Mouse (Mus musculus): ENCODE data around the gene Cux2. TPM values are rescaled to one million over a fixed set of nuclear protein-coding genes. Genes with fewer than 3 reads are reported as not detected.

Cux2 gene
- polyA plus RNA-seq, 1 experiment from 2014 or later, result 3.1 TPM

- no peak overlapping the region for H3K27ac ChIP-seq (ENCODE audit: low read length)
- no peaks in the 10 kb centered on the region for H3K27me3 ChIP-seq (ENCODE audit: control insufficient read depth, insufficient read depth, low read depth, low read length)
- no peaks in the 10 kb centered on the region for H3K9me3 ChIP-seq (replicated peaks; ENCODE audit: control insufficient read depth, low read length)
- H3K4me2 ChIP-seq (ENCODE audit: low read depth, low read length), result no peak overlapping the region
- H3K9ac ChIP-seq (ENCODE audit: low read depth, low read length), result no peak overlapping the region
- 59% methylated on average over 5 of the region's 5 CpGs for WGBS (ENCODE audit: insufficient replicate concordance)
- H3K4me3 ChIP-seq (ENCODE audit: low read depth, low read length), result no peak overlapping the region
- ATAC-seq (ENCODE audit: low read depth), result no peak
- peaks cover 25% of the 10 kb centered on the region for H3K36me3 ChIP-seq (ENCODE audit: control insufficient read depth, insufficient read depth)
- peaks cover 11% of the 10 kb centered on the region for H3K4me1 ChIP-seq (ENCODE audit: control insufficient read depth, low read depth, low read length)
Measured at GRCm38 (mm10) chr5:121821116-121821515, 228.8 kb downstream of the Cux2 start.

GRCm38 (mm10) chr5:121820657-121821056 is 229.2 kb downstream of the Cux2 start:
- H3K9ac ChIP-seq (ENCODE audit: low read depth, low read length), result no peak overlapping the region
- no peak for ATAC-seq (ENCODE audit: low read depth)
- peaks cover 25% of the 10 kb centered on the region for H3K36me3 ChIP-seq (ENCODE audit: control insufficient read depth, insufficient read depth)
- 54% methylated on average over 3 of the region's 3 CpGs for WGBS (ENCODE audit: insufficient replicate concordance)
- peaks cover 11% of the 10 kb centered on the region for H3K4me1 ChIP-seq (ENCODE audit: control insufficient read depth, low read depth, low read length)
- no peak overlapping the region for H3K4me2 ChIP-seq (ENCODE audit: low read depth, low read length)
- H3K27me3 ChIP-seq (ENCODE audit: control insufficient read depth, insufficient read depth, low read depth, low read length), result no peaks in the 10 kb centered on the region
- no peaks in the 10 kb centered on the region for H3K9me3 ChIP-seq (replicated peaks; ENCODE audit: control insufficient read depth, low read length)
- no peak overlapping the region for H3K4me3 ChIP-seq (ENCODE audit: low read depth, low read length)
- H3K27ac ChIP-seq (ENCODE audit: low read length), result no peak overlapping the region

DNA sequence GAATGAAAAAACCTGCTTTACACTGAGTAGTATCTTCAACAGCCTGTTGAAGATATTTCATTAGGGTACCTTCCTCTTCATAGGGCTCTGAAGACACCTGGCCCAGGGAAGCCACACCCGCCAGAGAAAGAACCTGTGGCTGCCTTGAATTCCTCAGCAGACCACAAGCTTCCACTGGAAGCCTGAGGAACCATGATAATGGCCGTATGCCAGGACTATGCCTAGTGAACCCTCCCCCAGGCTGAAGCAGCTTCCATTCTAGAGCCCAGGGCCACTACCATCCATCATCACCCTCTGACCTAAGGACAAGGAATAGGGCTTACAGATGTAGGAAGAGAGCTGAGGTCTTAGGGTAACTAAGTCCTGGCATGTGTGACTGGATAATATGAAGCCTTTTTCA is 229.7 kb downstream of the Cux2 start:
- WGBS (ENCODE audit: insufficient replicate concordance), result 51% methylated on average over 2 of the region's 2 CpGs
- no peaks in the 10 kb centered on the region for H3K27me3 ChIP-seq (ENCODE audit: control insufficient read depth, insufficient read depth, low read depth, low read length)
- ATAC-seq (ENCODE audit: low read depth), result no peak
- no peak overlapping the region for H3K4me3 ChIP-seq (ENCODE audit: low read depth, low read length)
- no peak overlapping the region for H3K27ac ChIP-seq (ENCODE audit: low read length)
- no peak overlapping the region for H3K9ac ChIP-seq (ENCODE audit: low read depth, low read length)
- H3K9me3 ChIP-seq (replicated peaks; ENCODE audit: control insufficient read depth, low read length), result no peaks in the 10 kb centered on the region
- H3K4me2 ChIP-seq (ENCODE audit: low read depth, low read length), result no peak overlapping the region
- peaks cover 11% of the 10 kb centered on the region for H3K4me1 ChIP-seq (ENCODE audit: control insufficient read depth, low read depth, low read length)
- peaks cover 25% of the 10 kb centered on the region for H3K36me3 ChIP-seq (ENCODE audit: control insufficient read depth, insufficient read depth)

DNA sequence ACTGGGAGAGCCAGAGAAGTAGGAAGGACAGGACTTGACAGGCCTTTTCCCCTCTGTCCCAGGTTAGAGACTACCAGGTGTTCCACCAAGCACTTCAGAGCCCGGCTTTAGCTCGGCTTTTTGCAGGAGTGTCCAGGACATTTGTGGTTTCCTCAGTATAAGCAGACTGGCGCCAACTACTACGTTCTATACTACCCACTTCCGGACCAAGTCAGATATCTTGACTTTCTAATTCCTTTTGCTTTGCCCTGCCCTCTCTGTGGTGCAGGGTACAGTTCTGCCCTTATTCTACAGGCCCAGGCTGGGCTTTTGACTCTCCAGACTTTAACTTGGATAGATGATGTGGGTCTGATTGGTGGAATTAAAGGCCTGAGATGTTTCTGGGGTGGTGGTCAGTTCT is 230.3 kb downstream of the Cux2 start:
- H3K9me3 ChIP-seq (replicated peaks; ENCODE audit: control insufficient read depth, low read length), result no peaks in the 10 kb centered on the region
- no peak overlapping the region for H3K9ac ChIP-seq (ENCODE audit: low read depth, low read length)
- peaks cover 25% of the 10 kb centered on the region for H3K36me3 ChIP-seq (ENCODE audit: control insufficient read depth, insufficient read depth)
- no peak overlapping the region for H3K4me3 ChIP-seq (ENCODE audit: low read depth, low read length)
- H3K27me3 ChIP-seq (ENCODE audit: control insufficient read depth, insufficient read depth, low read depth, low read length), result no peaks in the 10 kb centered on the region
- ATAC-seq (ENCODE audit: low read depth), result no peak
- WGBS (ENCODE audit: insufficient replicate concordance), result 30% methylated on average over 5 of the region's 5 CpGs
- H3K4me1 ChIP-seq (ENCODE audit: control insufficient read depth, low read depth, low read length), result peaks cover 10% of the 10 kb centered on the region
- no peak overlapping the region for H3K4me2 ChIP-seq (ENCODE audit: low read depth, low read length)
- no peak overlapping the region for H3K27ac ChIP-seq (ENCODE audit: low read length)

- H3K4me3 ChIP-seq (ENCODE audit: low read depth, low read length), result no peak overlapping the region
- ATAC-seq (ENCODE audit: low read depth), result no peak
- no peak overlapping the region for H3K9ac ChIP-seq (ENCODE audit: low read depth, low read length)
- H3K9me3 ChIP-seq (replicated peaks; ENCODE audit: control insufficient read depth, low read length), result no peaks in the 10 kb centered on the region
- 74% methylated on average over 4 of the region's 4 CpGs for WGBS (ENCODE audit: insufficient replicate concordance)
- H3K36me3 ChIP-seq (ENCODE audit: control insufficient read depth, insufficient read depth), result peaks cover 25% of the 10 kb centered on the region
- H3K4me2 ChIP-seq (ENCODE audit: low read depth, low read length), result no peak overlapping the region
- no peak overlapping the region for H3K27ac ChIP-seq (ENCODE audit: low read length)
- peaks cover 5% of the 10 kb centered on the region for H3K4me1 ChIP-seq (ENCODE audit: control insufficient read depth, low read depth, low read length)
- no peaks in the 10 kb centered on the region for H3K27me3 ChIP-seq (ENCODE audit: control insufficient read depth, insufficient read depth, low read depth, low read length)
Measured at GRCm38 (mm10) chr5:121818862-121819261, 231.0 kb downstream of the Cux2 start.

DNA sequence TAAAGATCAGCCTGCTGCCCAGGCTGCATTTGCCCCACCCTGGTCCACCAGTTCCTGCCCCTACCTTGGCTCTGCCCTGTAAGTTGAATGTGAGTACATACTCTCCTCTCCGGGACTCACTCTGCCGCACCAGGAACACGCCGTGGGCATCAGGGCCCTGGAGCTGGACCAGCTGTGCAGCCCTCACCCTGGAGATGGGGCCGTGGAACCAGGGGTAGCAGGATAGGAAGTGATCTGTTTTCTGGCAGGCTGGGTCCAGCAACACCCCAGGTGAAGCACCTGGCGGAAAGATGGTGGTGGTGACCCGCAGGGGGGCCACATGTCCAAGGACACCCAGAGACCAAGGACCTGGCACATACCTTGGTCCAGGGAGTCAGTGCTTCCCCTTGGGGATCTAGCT is 231.5 kb downstream of the Cux2 start:
- 91% methylated on average over 7 of the region's 7 CpGs for WGBS (ENCODE audit: insufficient replicate concordance)
- Histone ChIP-seq H3K36me3 (ENCODE audit: control insufficient read depth, insufficient read depth) (peaks cover 25% of the 10 kb centered on the region), H3K9ac (ENCODE audit: low read depth, low read length) (no peak overlapping the region), H3K4me2 (ENCODE audit: low read depth, low read length) (no peak overlapping the region), H3K27ac (ENCODE audit: low read length) (no peak overlapping the region), H3K27me3 (ENCODE audit: control insufficient read depth, insufficient read depth, low read depth, low read length) (no peaks in the 10 kb centered on the region), H3K4me3 (ENCODE audit: low read depth, low read length) (no peak overlapping the region), H3K9me3 (replicated peaks; ENCODE audit: control insufficient read depth, low read length) (no peaks in the 10 kb centered on the region), H3K4me1 (ENCODE audit: control insufficient read depth, low read depth, low read length) (peaks cover under 1% of the 10 kb centered on the region; the same call in 1 of the 2 replicates)
- no peak for ATAC-seq (ENCODE audit: low read depth)

DNA sequence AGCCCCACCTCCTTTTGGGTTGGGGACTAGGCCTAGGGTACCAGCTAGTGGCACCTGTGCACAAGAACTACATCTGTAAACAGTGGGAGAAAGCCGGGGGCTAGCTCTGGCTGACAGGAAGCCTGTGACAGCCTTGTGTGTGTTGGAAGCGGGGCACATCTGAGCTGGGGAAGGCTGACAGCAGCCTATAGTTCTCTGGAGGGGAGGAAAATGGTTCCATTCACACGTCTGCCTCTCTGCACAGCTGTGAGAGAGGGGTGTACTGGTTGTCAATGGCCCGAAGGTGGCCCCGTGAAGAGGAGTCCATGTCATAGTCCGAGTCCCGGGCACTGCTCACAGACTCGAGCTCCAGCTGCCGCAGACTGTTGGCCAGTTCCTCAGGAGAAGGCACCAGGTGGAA is 232.4 kb downstream of the Cux2 start:
- no peak overlapping the region for H3K4me2 ChIP-seq (ENCODE audit: low read depth, low read length)
- no peaks in the 10 kb centered on the region for H3K27me3 ChIP-seq (ENCODE audit: control insufficient read depth, insufficient read depth, low read depth, low read length)
- 75% methylated on average over 9 of the region's 9 CpGs for WGBS (ENCODE audit: insufficient replicate concordance)
- no peak overlapping the region for H3K9ac ChIP-seq (ENCODE audit: low read depth, low read length)
- H3K36me3 ChIP-seq (ENCODE audit: control insufficient read depth, insufficient read depth), result peaks cover 25% of the 10 kb centered on the region
- no peaks in the 10 kb centered on the region for H3K9me3 ChIP-seq (replicated peaks; ENCODE audit: control insufficient read depth, low read length)
- no peak for ATAC-seq (ENCODE audit: low read depth)
- H3K4me1 ChIP-seq (ENCODE audit: control insufficient read depth, low read depth, low read length), result no peaks in the 10 kb centered on the region; the same call in 1 of the 2 replicates
- H3K27ac ChIP-seq (ENCODE audit: low read length), result no peak overlapping the region
- no peak overlapping the region for H3K4me3 ChIP-seq (ENCODE audit: low read depth, low read length)

DNA sequence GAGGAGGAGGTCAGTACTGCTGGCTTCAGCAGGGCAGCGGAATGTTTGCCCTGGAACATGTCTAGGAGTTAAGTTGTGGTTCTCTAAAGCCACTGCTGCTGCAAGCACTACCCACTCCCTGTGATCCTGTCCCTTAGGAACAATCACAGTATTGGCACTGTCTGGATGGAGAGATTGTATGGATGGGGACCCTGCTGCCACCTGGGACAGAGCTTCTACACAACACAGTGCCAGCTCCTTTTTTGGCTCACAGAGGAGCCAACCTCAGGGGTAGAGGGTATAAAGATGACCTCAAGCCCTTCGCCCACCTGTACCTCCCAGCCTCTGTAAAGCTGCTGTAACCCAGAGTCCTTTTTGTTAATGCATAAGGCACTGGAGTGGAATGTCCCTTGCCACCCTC is 233.3 kb downstream of the Cux2 start:
- Histone ChIP-seq H3K4me1 (ENCODE audit: control insufficient read depth, low read depth, low read length) (no peaks in the 10 kb centered on the region), H3K4me3 (ENCODE audit: low read depth, low read length) (no peak overlapping the region), H3K27me3 (ENCODE audit: control insufficient read depth, insufficient read depth, low read depth, low read length) (no peaks in the 10 kb centered on the region), H3K9me3 (replicated peaks; ENCODE audit: control insufficient read depth, low read length) (no peaks in the 10 kb centered on the region), H3K27ac (ENCODE audit: low read length) (no peak overlapping the region), H3K9ac (ENCODE audit: low read depth, low read length) (no peak overlapping the region), H3K4me2 (ENCODE audit: low read depth, low read length) (no peak overlapping the region), H3K36me3 (ENCODE audit: control insufficient read depth, insufficient read depth) (peaks cover 28% of the 10 kb centered on the region)
- WGBS (ENCODE audit: insufficient replicate concordance), result 82% methylated on average over 2 of the region's 2 CpGs
- no peak for ATAC-seq (ENCODE audit: low read depth)

DNA sequence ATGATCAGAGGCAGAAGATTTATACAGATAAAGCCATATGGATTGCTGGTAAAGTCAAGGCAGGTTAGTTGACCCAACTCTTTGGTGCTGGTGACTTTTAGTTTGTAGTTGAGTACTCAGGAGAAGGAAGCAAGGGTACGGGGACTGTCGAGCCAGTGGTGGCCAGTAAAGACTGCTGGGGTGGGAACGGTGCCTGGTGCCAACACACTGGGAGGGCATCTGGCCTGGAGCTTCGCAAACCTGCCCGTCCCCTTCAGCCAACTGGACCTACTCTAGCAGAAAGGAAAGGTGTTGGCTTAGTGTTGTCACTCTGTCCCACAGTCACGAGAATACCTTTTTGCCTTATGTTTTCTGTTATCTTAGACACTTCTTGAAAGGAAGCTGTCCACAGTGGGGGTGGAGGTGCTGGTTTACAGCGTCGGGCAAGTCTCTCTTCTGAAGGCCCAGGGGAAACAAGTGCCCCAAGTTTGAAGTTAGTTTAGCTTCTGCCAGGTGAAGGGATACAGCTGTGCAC is 234.0 kb downstream of the Cux2 start:
- no peaks in the 10 kb centered on the region for H3K9me3 ChIP-seq (replicated peaks; ENCODE audit: control insufficient read depth, low read length)
- 77% methylated on average over 8 of the region's 8 CpGs for WGBS (ENCODE audit: insufficient replicate concordance)
- H3K27ac ChIP-seq (ENCODE audit: low read length), result no peak overlapping the region
- H3K4me1 ChIP-seq (ENCODE audit: control insufficient read depth, low read depth, low read length), result no peaks in the 10 kb centered on the region
- no peak overlapping the region for H3K4me3 ChIP-seq (ENCODE audit: low read depth, low read length)
- peaks cover 33% of the 10 kb centered on the region for H3K36me3 ChIP-seq (ENCODE audit: control insufficient read depth, insufficient read depth)
- H3K9ac ChIP-seq (ENCODE audit: low read depth, low read length), result no peak overlapping the region
- ATAC-seq (ENCODE audit: low read depth), result no peak
- no peak overlapping the region for H3K4me2 ChIP-seq (ENCODE audit: low read depth, low read length)
- H3K27me3 ChIP-seq (ENCODE audit: control insufficient read depth, insufficient read depth, low read depth, low read length), result no peaks in the 10 kb centered on the region
